Mouse (Mus musculus) MEL (cell line): ENCODE results near the gene Doxl2. TPM values are rescaled to one million over a fixed set of nuclear protein-coding genes. Genes with fewer than 3 reads are reported as not detected.

Experiments used
- DNase-seq: peaks from one replicate; pipeline ENCODE4 v3.0.0; 2011; ENCODE audit warnings: low read depth, low spot score
- H3K27ac ChIP-seq: 2 replicates; pipeline ENCODE4 v1.5.1; 2012; ENCODE audit warnings: low read depth, mild to moderate bottlenecking, control low read depth, low read length, moderate library complexity; ENCODE audit not compliant: control insufficient read depth
- H3K27me3 ChIP-seq, 2 experiments: fragments of 150-350 bp in 1 of 2; sonication (generic) in 1 of 2; 2 replicates each; pipeline ENCODE4 v1.6.1; 2012; ENCODE audit warnings: low read length in 2 of 2, mild to moderate bottlenecking in 2 of 2, improper control_type of control experiment in 1 of 2, moderate library complexity in 1 of 2; ENCODE audit not compliant: insufficient read depth in 2 of 2, control insufficient read depth in 1 of 2
- H3K36me3 ChIP-seq, 2 experiments: 2 replicates each; pipeline ENCODE4 v1.6.1; 2012 to 2014; ENCODE audit warnings: low read length in 2 of 2, improper control_type of control experiment in 1 of 2, inconsistent platforms in 1 of 2, mild to moderate bottlenecking in 1 of 2; ENCODE audit not compliant: insufficient read depth in 2 of 2, control insufficient read depth in 1 of 2
- H3K4me1 ChIP-seq, 2 experiments: fragments of 150-350 bp in 1 of 2; sonication (generic) in 1 of 2; 2 replicates each; pipeline ENCODE4 v1.6.1; 2012; ENCODE audit warnings: low read length in 2 of 2, improper control_type of control experiment in 1 of 2, mild to moderate bottlenecking in 1 of 2; ENCODE audit not compliant: insufficient read depth in 2 of 2, control insufficient read depth in 1 of 2
- H3K4me3 ChIP-seq, 2 experiments: fragments of 150-350 bp in 1 of 2; sonication (generic) in 1 of 2; 2 replicates each; pipeline ENCODE4 v1.5.1; 2012; ENCODE audit warnings: low read depth in 2 of 2, low read length in 2 of 2, mild to moderate bottlenecking in 2 of 2, moderate library complexity in 2 of 2, control low read depth in 1 of 2, improper control_type of control experiment in 1 of 2; ENCODE audit not compliant: control insufficient read depth in 1 of 2, insufficient read depth in 1 of 2
- H3K79me2 ChIP-seq: 2 replicates; pipeline ENCODE4 v1.6.1; 2012; ENCODE audit warnings: mild to moderate bottlenecking, low read length, moderate library complexity; ENCODE audit not compliant: control insufficient read depth, poor library complexity, insufficient read depth
- H3K9ac ChIP-seq: 2 replicates; pipeline ENCODE4 v1.6.1; 2012; ENCODE audit warnings: low read depth, mild to moderate bottlenecking, control low read depth, low read length, moderate library complexity; ENCODE audit not compliant: control insufficient read depth, poor library complexity, severe bottlenecking
- H3K9me3 ChIP-seq: fragments of 150-350 bp; sonication (generic); replicated peaks from 2 replicates; pipeline ENCODE4 v1.6.1; 2012; ENCODE audit warnings: mild to moderate bottlenecking, low read length, improper control_type of control experiment, moderate library complexity; ENCODE audit not compliant: insufficient read depth
- CHD2 ChIP-seq: IDR thresholded peaks from 2 replicates; pipeline ENCODE4 v1.6.1; 2011; ENCODE audit warnings: low read length, improper control_type of control experiment
- CTCF ChIP-seq, 3 experiments: IDR thresholded peaks in 2 of 3; conservative IDR thresholded peaks in 1 of 3; 2 replicates each; pipeline ENCODE4 v1.5.1; 2011 to 2012; ENCODE audit warnings: low read length in 3 of 3, low read depth in 2 of 3, mild to moderate bottlenecking in 2 of 3, improper control_type of control experiment in 1 of 3, inconsistent platforms in 1 of 3, mixed read lengths in 1 of 3, moderate library complexity in 1 of 3; ENCODE audit not compliant: control insufficient read depth in 1 of 3, insufficient read depth in 1 of 3, poor library complexity in 1 of 3, severe bottlenecking in 1 of 3
- ETS1 ChIP-seq: IDR thresholded peaks from 2 replicates; pipeline ENCODE4 v1.6.1; 2012; ENCODE audit warnings: low read depth, mild to moderate bottlenecking, inconsistent platforms, low read length, improper control_type of control experiment, moderate library complexity
- GABPA ChIP-seq: IDR thresholded peaks from 2 replicates; pipeline ENCODE4 v1.6.1; 2012; ENCODE audit warnings: low read depth, mild to moderate bottlenecking, inconsistent platforms, low read length, improper control_type of control experiment, moderate library complexity
- HCFC1 ChIP-seq: IDR thresholded peaks from 2 replicates; pipeline ENCODE4 v1.6.1; 2012; ENCODE audit warnings: low read depth, mild to moderate bottlenecking, inconsistent platforms, low read length, improper control_type of control experiment, moderate library complexity
- JUND ChIP-seq: IDR thresholded peaks from 2 replicates; pipeline ENCODE4 v1.6.1; 2011; ENCODE audit warnings: low read depth, mild to moderate bottlenecking, improper control_type of control experiment, low read length
- SMC3 ChIP-seq: IDR thresholded peaks from 2 replicates; pipeline ENCODE4 v1.6.1; 2011; ENCODE audit warnings: low read depth, low read length, improper control_type of control experiment
- TAL1 ChIP-seq: IDR thresholded peaks from 2 replicates; pipeline ENCODE4 v1.6.1; 2012; ENCODE audit warnings: mild to moderate bottlenecking, inconsistent platforms, low read length, moderate library complexity, mixed read lengths
- TCF12 ChIP-seq: IDR thresholded peaks from 2 replicates; pipeline ENCODE4 v1.6.1; 2014; ENCODE audit warnings: low read depth, mild to moderate bottlenecking, inconsistent platforms, low read length, improper control_type of control experiment, moderate library complexity
- ZMIZ1 ChIP-seq: IDR thresholded peaks from 2 replicates; pipeline ENCODE4 v1.6.1; 2012; ENCODE audit warnings: low read depth, mild to moderate bottlenecking, inconsistent platforms, low read length, improper control_type of control experiment, moderate library complexity
- ZNF384 ChIP-seq: IDR thresholded peaks from 2 replicates; pipeline ENCODE4 v1.6.1; 2012; ENCODE audit warnings: low read depth, mild to moderate bottlenecking, inconsistent platforms, low read length, improper control_type of control experiment
- polyA plus RNA-seq, 2 experiments: library from polyadenylated mRNA; stranded (reverse) in 1 of 2; unstranded in 1 of 2; fragments of >175 nt in 1 of 2; fragments of >200 nt in 1 of 2; gene quantifications; 2 replicates each; pipeline versions ENCODE4 v1.2.1 to v1.2.4; 2012; ENCODE audit warnings: low replicate concordance in 2 of 2, low read depth in 1 of 2; ENCODE audit not compliant: insufficient read length in 2 of 2, insufficient read depth in 1 of 2, missing spikeins in 1 of 2
- total RNA-seq: library from RNA; depleted of rRNA; stranded (reverse); fragments of 300-350 nt; gene quantifications from 2 replicates; pipeline ENCODE4 v1.2.3, GENCODE M21; 2012

Gene Doxl2
- total and polyA plus RNA-seq, 3 experiments, result not detected

- no peaks in the 10 kb centered on the region for H3K9me3 ChIP-seq
- TF ChIP-seq TAL1 (no peak), GABPA (no peak), JUND (no peak)
- H3K9ac ChIP-seq, result no peak overlapping the region
- H3K79me2 ChIP-seq, result no peaks in the 10 kb centered on the region
- no peaks in the 10 kb centered on the region for H3K4me1 ChIP-seq
- no peaks in the 10 kb centered on the region for H3K36me3 ChIP-seq
- H3K27me3 ChIP-seq, result no peaks in the 10 kb centered on the region; a peak in 1 of 4 replicates
- H3K27ac ChIP-seq, result no peak overlapping the region
- no peak for DNase-seq
- no peak overlapping the region for H3K4me3 ChIP-seq
Observed at GRCm38 (mm10) chr6:49008420-49009160, 33.8 kb downstream of the Doxl2 start.

GRCm38 (mm10) chr6:49009161-49009555 is 34.4 kb downstream of the Doxl2 start:
- H3K27ac ChIP-seq, result no peak overlapping the region
- no peaks in the 10 kb centered on the region for H3K4me1 ChIP-seq
- no peaks in the 10 kb centered on the region; a peak in 1 of 4 replicates for H3K27me3 ChIP-seq
- H3K4me3 ChIP-seq, result no peak overlapping the region
- H3K9ac ChIP-seq, result no peak overlapping the region
- TF ChIP-seq JUND (no peak), TAL1 (no peak), ZMIZ1 (no peak), ETS1 (no peak), ZNF384 (no peak), CTCF (IDR thresholded peaks at IDR 0.05 in 2 of 3, conservative IDR thresholded peaks at IDR 0.05 in 1 of 3; ENCODE audit: control insufficient read depth in 1 of 3, insufficient read depth in 1 of 3, low read depth in 2 of 3, low read length in 3 of 3, poor library complexity in 1 of 3, severe bottlenecking in 1 of 3) (no peak), HCFC1 (no peak), CHD2 (no peak), SMC3 (no peak)
- TF ChIP-seq, all 39 proteins: peak for 0
- Histone ChIP-seq H3K79me2 (no peaks in the 10 kb centered on the region), H3K9me3 (no peaks in the 10 kb centered on the region), H3K36me3 (no peaks in the 10 kb centered on the region)
- DNase-seq, result no peak

DNA sequence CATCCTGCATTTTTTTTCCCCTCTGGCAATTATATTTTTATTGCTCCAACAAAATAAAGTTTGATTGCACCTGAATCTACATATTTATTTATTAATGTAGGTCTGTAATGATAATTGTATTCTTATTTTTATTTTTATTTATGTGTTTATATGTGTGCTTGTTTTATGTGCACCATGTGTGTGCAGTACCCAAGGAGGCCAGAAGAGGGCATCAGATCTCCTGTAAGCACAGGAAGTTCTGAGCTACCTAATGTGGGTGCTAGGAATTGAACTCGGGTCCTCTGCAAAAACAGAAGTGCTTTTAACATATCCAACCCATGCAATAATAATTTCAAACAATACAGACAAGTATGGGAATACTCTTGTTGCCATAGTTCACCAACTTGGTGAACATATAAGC is 34.9 kb downstream of the Doxl2 start:
- Histone ChIP-seq H3K27ac (no peak overlapping the region), H3K9ac (no peak overlapping the region), H3K27me3 (no peaks in the 10 kb centered on the region; a peak in 1 of 4 replicates), H3K79me2 (no peaks in the 10 kb centered on the region), H3K9me3 (no peaks in the 10 kb centered on the region), H3K4me1 (no peaks in the 10 kb centered on the region), H3K36me3 (no peaks in the 10 kb centered on the region), H3K4me3 (no peak overlapping the region)
- TF ChIP-seq TCF12, result no peak
- peak in 2 of 3 experiments; percentile 6 to 16; a peak in 1 of 6 replicates for TF ChIP-seq CTCF (IDR thresholded peaks at IDR 0.05 in 2 of 3, conservative IDR thresholded peaks at IDR 0.05 in 1 of 3; ENCODE audit: control insufficient read depth in 1 of 3, insufficient read depth in 1 of 3, low read depth in 2 of 3, low read length in 3 of 3, poor library complexity in 1 of 3, severe bottlenecking in 1 of 3)
- peak; percentile 9 for DNase-seq
